Mouse (Mus musculus): Measurements from ENCODE around the gene Tppp2. TPM values are rescaled to one million over a fixed set of nuclear protein-coding genes. Genes with fewer than 3 reads are reported as not detected.

Tppp2 gene
- polyA plus RNA-seq, 1 experiment from 2014 or later, result not detected

- peaks cover 10% of the 10 kb centered on the region for H3K36me3 ChIP-seq (ENCODE audit: insufficient read depth, low read length)
- peak within 1 kb of the TSS; percentile 69 for H3K4me3 ChIP-seq (ENCODE audit: low read depth, low read length)
- H3K4me1 ChIP-seq (ENCODE audit: insufficient read depth, low read depth, low read length), result peaks cover 4% of the 10 kb centered on the region; the same call in 1 of the 2 replicates
- DNase-seq (ENCODE audit: low spot score) (peak; percentile 99), ATAC-seq (peak; percentile 97)
- peak within 1 kb of the TSS; percentile 80 for H3K27ac ChIP-seq (ENCODE audit: low read length)
- TF ChIP-seq EP300 (IDR thresholded peaks at IDR 0.05) (no peak; the same call in 1 of the 2 replicates), CTCF (IDR thresholded peaks at IDR 0.05) (no peak)
- under 1% methylated on average over 43 of the region's 43 CpGs for WGBS
- no peaks in the 10 kb centered on the region for H3K27me3 ChIP-seq (replicated peaks; ENCODE audit: insufficient read depth, low read length)
- H3K9ac ChIP-seq (replicated peaks; ENCODE audit: low read depth), result peak within 1 kb of the TSS; percentile 59
- peak within 1 kb of the TSS; percentile 89 for H3K4me2 ChIP-seq (replicated peaks; ENCODE audit: low read depth, low read length)
- no peaks in the 10 kb centered on the region for H3K9me3 ChIP-seq (ENCODE audit: low read length)
Measured at GRCm38 (mm10) chr14:51884598-51885331, 33.5 kb upstream of the Tppp2 start, which contains the start of gene Mettl17. Gene Mettl17, plus strand, starts transcription at chr14:51884842.

- 64% methylated on average over 6 of the region's 6 CpGs for WGBS
- no peaks in the 10 kb centered on the region for H3K9me3 ChIP-seq (ENCODE audit: low read length)
- no peak overlapping the region for H3K4me3 ChIP-seq (ENCODE audit: low read depth, low read length)
- ATAC-seq, result no peak
- H3K4me1 ChIP-seq (ENCODE audit: insufficient read depth, low read depth, low read length), result peaks cover 4% of the 10 kb centered on the region; the same call in 1 of the 2 replicates
- H3K27ac ChIP-seq (ENCODE audit: low read length), result no peak overlapping the region
- no peak for DNase-seq (ENCODE audit: low spot score)
- H3K9ac ChIP-seq (replicated peaks; ENCODE audit: low read depth), result no peak overlapping the region
- no peaks in the 10 kb centered on the region for H3K27me3 ChIP-seq (replicated peaks; ENCODE audit: insufficient read depth, low read length)
- H3K4me2 ChIP-seq (replicated peaks; ENCODE audit: low read depth, low read length), result no peak overlapping the region
- TF ChIP-seq CTCF (IDR thresholded peaks at IDR 0.05), result no peak
- no peak for TF ChIP-seq EP300 (IDR thresholded peaks at IDR 0.05)
- peaks cover 14% of the 10 kb centered on the region for H3K36me3 ChIP-seq (ENCODE audit: insufficient read depth, low read length)
Measured at GRCm38 (mm10) chr14:51886051-51886450, 32.2 kb upstream of the Tppp2 start.

- Histone ChIP-seq H3K27me3 (replicated peaks; ENCODE audit: insufficient read depth, low read length) (no peaks in the 10 kb centered on the region), H3K4me3 (ENCODE audit: low read depth, low read length) (no peak overlapping the region), H3K4me2 (replicated peaks; ENCODE audit: low read depth, low read length) (no peak overlapping the region), H3K9ac (replicated peaks; ENCODE audit: low read depth) (no peak overlapping the region), H3K9me3 (ENCODE audit: low read length) (no peaks in the 10 kb centered on the region), H3K27ac (ENCODE audit: low read length) (no peak overlapping the region), H3K4me1 (ENCODE audit: insufficient read depth, low read depth, low read length) (peaks cover 4% of the 10 kb centered on the region; the same call in 1 of the 2 replicates), H3K36me3 (ENCODE audit: insufficient read depth, low read length) (peaks cover 22% of the 10 kb centered on the region)
- TF ChIP-seq EP300 (IDR thresholded peaks at IDR 0.05) (no peak), CTCF (IDR thresholded peaks at IDR 0.05) (no peak)
- WGBS, result 88% methylated on average over 6 of the region's 6 CpGs
- DNase-seq (ENCODE audit: low spot score) (no peak), ATAC-seq (no peak)
Measured at GRCm38 (mm10) chr14:51889833-51890232, 28.4 kb upstream of the Tppp2 start.

- ATAC-seq (no peak), DNase-seq (ENCODE audit: low spot score) (no peak)
- 89% methylated on average over 9 of the region's 9 CpGs for WGBS
- Histone ChIP-seq H3K36me3 (ENCODE audit: insufficient read depth, low read length) (peaks cover 22% of the 10 kb centered on the region), H3K9ac (replicated peaks; ENCODE audit: low read depth) (no peak within 1 kb of the TSS), H3K27ac (ENCODE audit: low read length) (peak within 1 kb of the TSS; percentile 8), H3K27me3 (replicated peaks; ENCODE audit: insufficient read depth, low read length) (no peaks in the 10 kb centered on the region), H3K4me1 (ENCODE audit: insufficient read depth, low read depth, low read length) (no peaks in the 10 kb centered on the region), H3K4me3 (ENCODE audit: low read depth, low read length) (no peak within 1 kb of the TSS), H3K9me3 (ENCODE audit: low read length) (no peaks in the 10 kb centered on the region), H3K4me2 (replicated peaks; ENCODE audit: low read depth, low read length) (no peak within 1 kb of the TSS)
- TF ChIP-seq EP300 (IDR thresholded peaks at IDR 0.05) (no peak), CTCF (IDR thresholded peaks at IDR 0.05) (no peak)
Measured at GRCm38 (mm10) chr14:51892191-51892939, 25.9 kb upstream of the Tppp2 start, which contains the start of gene Slc39a2. Gene Slc39a2, plus strand, starts transcription at chr14:51892889.

GRCm38 (mm10) chr14:51893094-51893794 lies 25.0 kb upstream of the Tppp2 start:
- Histone ChIP-seq H3K36me3 (ENCODE audit: insufficient read depth, low read length) (peaks cover 22% of the 10 kb centered on the region), H3K9ac (replicated peaks; ENCODE audit: low read depth) (no peak overlapping the region), H3K4me1 (ENCODE audit: insufficient read depth, low read depth, low read length) (no peaks in the 10 kb centered on the region), H3K27me3 (replicated peaks; ENCODE audit: insufficient read depth, low read length) (no peaks in the 10 kb centered on the region), H3K4me2 (replicated peaks; ENCODE audit: low read depth, low read length) (no peak overlapping the region), H3K27ac (ENCODE audit: low read length) (peak overlapping the region; percentile 8), H3K9me3 (ENCODE audit: low read length) (no peaks in the 10 kb centered on the region), H3K4me3 (ENCODE audit: low read depth, low read length) (no peak overlapping the region)
- TF ChIP-seq CTCF (IDR thresholded peaks at IDR 0.05) (no peak), EP300 (IDR thresholded peaks at IDR 0.05) (peak; percentile 67; the same call in 1 of the 2 replicates)
- 27% methylated on average over 10 of the region's 10 CpGs for WGBS
- DNase-seq (ENCODE audit: low spot score) (peak; percentile 81), ATAC-seq (peak; percentile 97)

GRCm38 (mm10) chr14:51893809-51894208 lies 24.4 kb upstream of the Tppp2 start:
- no peak overlapping the region for H3K4me2 ChIP-seq (replicated peaks; ENCODE audit: low read depth, low read length)
- ATAC-seq (no peak; the same call in 1 of the 2 replicates), DNase-seq (ENCODE audit: low spot score) (no peak)
- WGBS, result 46% methylated on average over 3 of the region's 3 CpGs
- peaks cover 21% of the 10 kb centered on the region for H3K36me3 ChIP-seq (ENCODE audit: insufficient read depth, low read length)
- no peak overlapping the region for H3K9ac ChIP-seq (replicated peaks; ENCODE audit: low read depth)
- no peak overlapping the region for H3K4me3 ChIP-seq (ENCODE audit: low read depth, low read length)
- H3K9me3 ChIP-seq (ENCODE audit: low read length), result no peaks in the 10 kb centered on the region
- no peaks in the 10 kb centered on the region for H3K27me3 ChIP-seq (replicated peaks; ENCODE audit: insufficient read depth, low read length)
- no peaks in the 10 kb centered on the region for H3K4me1 ChIP-seq (ENCODE audit: insufficient read depth, low read depth, low read length)
- H3K27ac ChIP-seq (ENCODE audit: low read length), result peak overlapping the region; percentile 8; the same call in 1 of the 2 replicates
- TF ChIP-seq CTCF (IDR thresholded peaks at IDR 0.05) (no peak), EP300 (IDR thresholded peaks at IDR 0.05) (no peak)
